Mouse (Mus musculus) stomach, postnatal 0 days (tissue): Measurements from ENCODE around the gene Nphp3. TPM values are rescaled to one million over a fixed set of nuclear protein-coding genes. Genes with fewer than 3 reads are reported as not detected.

ENCODE experiments used
- ATAC-seq: fragments of 200-750 bp; cut with Nextera tagmentation; 2 replicates; pipeline ENCODE4 v1.8.0; 2017; ENCODE audit not compliant: low FRiP score, low TSS enrichment
- DNase-seq: peaks from one replicate; pipeline ENCODE4 v3.0.0-alpha.2; 2016; ENCODE audit warnings: low spot score
- H3K27ac ChIP-seq: fragments of 300-500 bp; sonication (generic); replicated peaks from 2 replicates; pipeline ENCODE4 v1.5.1; 2014; ENCODE audit warnings: mild to moderate bottlenecking, control low read depth
- H3K27me3 ChIP-seq: fragments of 300-500 bp; sonication (generic); 2 replicates; pipeline ENCODE4 v1.6.1; 2014; ENCODE audit warnings: low read length; ENCODE audit not compliant: control insufficient read depth, insufficient read depth
- H3K36me3 ChIP-seq: fragments of 300-500 bp; sonication (generic); 2 replicates; pipeline ENCODE4 v1.6.1; 2014; ENCODE audit warnings: low read length, mixed read lengths; ENCODE audit not compliant: control insufficient read depth, insufficient read depth
- H3K4me1 ChIP-seq: fragments of 300-500 bp; sonication (generic); replicated peaks from 2 replicates; pipeline ENCODE4 v1.6.1; 2014; ENCODE audit warnings: antibody characterized with exemption; ENCODE audit not compliant: control insufficient read depth, insufficient read depth
- H3K4me2 ChIP-seq: fragments of 300-500 bp; sonication (generic); replicated peaks from 2 replicates; pipeline ENCODE4 v1.6.1; 2014; ENCODE audit warnings: low read depth, mild to moderate bottlenecking, control low read depth, moderate library complexity
- H3K4me3 ChIP-seq: fragments of 300-500 bp; sonication (generic); 2 replicates; pipeline ENCODE4 v1.5.1; 2014; ENCODE audit warnings: low read depth, low read length, control low read depth
- H3K9ac ChIP-seq: fragments of 300-500 bp; sonication (generic); 2 replicates; pipeline ENCODE4 v1.6.1; 2014; ENCODE audit warnings: mild to moderate bottlenecking, low read length, control low read depth, mixed read lengths
- H3K9me3 ChIP-seq: fragments of 300-500 bp; sonication (generic); 2 replicates; pipeline ENCODE4 v1.6.1; 2016; ENCODE audit warnings: low read length; ENCODE audit not compliant: control insufficient read depth
- CTCF ChIP-seq: IDR thresholded peaks from 2 replicates; pipeline ENCODE4 v1.5.1; 2016; ENCODE audit warnings: antibody characterized with exemption, low read depth, mild to moderate bottlenecking, moderate library complexity
- EP300 ChIP-seq: optimal IDR thresholded peaks from 2 replicates; pipeline ENCODE3; 2016; ENCODE audit warnings: antibody characterized with exemption
- WGBS: fragments of 180-500 bp; shearing (Covaris S2); extraction: QIAGEN DNeasy Blood & Tissue Kit; methylation state at CpG from one replicate; pipeline ENCODE4 v1.1.7; 2014; 5-methylcytosine and 5-hydroxymethylcytosine counted together
- polyA plus RNA-seq: library from polyadenylated mRNA; unstranded; fragments of >200 nt; fragmentation: Nextera tagmentation; extraction: Ambion mirVana; gene quantifications from 2 replicates; pipeline ENCODE4 v1.2.1, GENCODE M21; 2015

The Nphp3 gene
- polyA plus RNA-seq, 1 experiment from 2014 or later, result 1.8 TPM

GRCm38 (mm10) chr9:104085730-104086429, 83.5 kb downstream of the Nphp3 start:
- Histone ChIP-seq H3K4me2 (no peak overlapping the region), H3K36me3 (0 out of 2 replicates have a peak, but pooled peaks cover 6% of the 10 kb centered on the region), H3K9me3 (no peaks in the 10 kb centered on the region), H3K27ac (peak overlapping the region; percentile 63), H3K27me3 (no peaks in the 10 kb centered on the region), H3K4me3 (no peak overlapping the region), H3K9ac (no peak overlapping the region), H3K4me1 (no peaks in the 10 kb centered on the region; the same call in 1 of the 2 replicates)
- TF ChIP-seq CTCF (no peak), EP300 (peak; percentile 57)
- DNase-seq, result no peak
- WGBS, result 48% methylated on average over 4 of the region's 4 CpGs
- peak; percentile 64 for ATAC-seq

- H3K27me3 ChIP-seq, result no peaks in the 10 kb centered on the region
- no peaks in the 10 kb centered on the region for H3K9me3 ChIP-seq
- WGBS, result 49% methylated on average over 8 of the region's 8 CpGs
- ATAC-seq (no peak), DNase-seq (no peak)
- no peak overlapping the region for H3K9ac ChIP-seq
- H3K36me3 ChIP-seq, result 0 out of 2 replicates have a peak, but pooled peaks cover 3% of the 10 kb centered on the region
- no peak overlapping the region for H3K27ac ChIP-seq
- H3K4me1 ChIP-seq, result no peaks in the 10 kb centered on the region; the same call in 1 of the 2 replicates
- TF ChIP-seq CTCF, result no peak
- TF ChIP-seq EP300, result no peak
- no peak overlapping the region for H3K4me2 ChIP-seq
- H3K4me3 ChIP-seq, result no peak overlapping the region
Observed at GRCm38 (mm10) chr9:104088555-104088954, 86.2 kb downstream of the Nphp3 start.

- H3K4me2 ChIP-seq, result no peak overlapping the region
- no peaks in the 10 kb centered on the region for H3K9me3 ChIP-seq
- ATAC-seq, result no peak
- 95% methylated on average over 5 of the region's 5 CpGs for WGBS
- no peaks in the 10 kb centered on the region for H3K27me3 ChIP-seq
- no peak for DNase-seq
- H3K4me1 ChIP-seq, result no peaks in the 10 kb centered on the region; the same call in 1 of the 2 replicates
- H3K27ac ChIP-seq, result no peak overlapping the region
- no peak overlapping the region for H3K4me3 ChIP-seq
- no peaks in the 10 kb centered on the region for H3K36me3 ChIP-seq
- no peak for TF ChIP-seq EP300
- TF ChIP-seq CTCF, result no peak
- no peak overlapping the region for H3K9ac ChIP-seq
Observed at GRCm38 (mm10) chr9:104092945-104093344, 90.6 kb downstream of the Nphp3 start.

Other genes starting within 250 kb of the Nphp3 start
- gene Tmem108, start 240.7 kb upstream of the Nphp3 start, polyA plus RNA-seq, result 4.2 and 4.7 TPM in 2 replicates
- not detected in 2 replicates for gene Gm28305, start 38.1 kb downstream of the Nphp3 start, polyA plus RNA-seq
- gene Uba5, start 60.6 kb downstream of the Nphp3 start, polyA plus RNA-seq, result 39.3 and 42.4 TPM in 2 replicates
- gene Acad11, start 60.8 kb downstream of the Nphp3 start, polyA plus RNA-seq, result 24.2 and 24.4 TPM in 2 replicates
- gene Ackr4, start 124.4 kb downstream of the Nphp3 start, polyA plus RNA-seq, result 3.1 and 3.6 TPM in 2 replicates